Mouse (Mus musculus) brain, embryonic 14.5 days (tissue): ENCODE data around the gene Wdr18.

Experiments
- CTCF ChIP-seq: fragments of 200-500 bp; IDR thresholded peaks from 2 replicates; pipeline ENCODE4 v1.5.1; 2012; ENCODE audit warnings: inconsistent platforms, mild to moderate bottlenecking, moderate library complexity, borderline replicate concordance; ENCODE audit not compliant: insufficient read depth, insufficient read length; ENCODE audit errors: extremely low read depth
- POLR2A ChIP-seq: fragments of 200-500 bp; IDR thresholded peaks from 2 replicates; pipeline ENCODE4 v1.6.1; 2012; ENCODE audit warnings: mild to moderate bottlenecking, inconsistent platforms, borderline replicate concordance; ENCODE audit not compliant: poor library complexity, insufficient read depth, insufficient read length, severe bottlenecking; ENCODE audit errors: extremely low read depth

GRCm38 (mm10) chr10:79936284-79936910, 23.6 kb upstream of the Wdr18 start:
- TF ChIP-seq CTCF (no peak), POLR2A (no peak)
